Mouse (Mus musculus): ENCODE measurements around the gene Dmrta2. TPM values are rescaled to one million over a fixed set of nuclear protein-coding genes. Genes with fewer than 3 reads are reported as not detected.
A peak's percentile ranks its signal among the peaks of the same experiment; 100 is the strongest.

Dmrta2 gene
- total RNA-seq, 4 experiments from 2014 or later: 0.17 to 0.52 (median 0.34) TPM

DNA sequence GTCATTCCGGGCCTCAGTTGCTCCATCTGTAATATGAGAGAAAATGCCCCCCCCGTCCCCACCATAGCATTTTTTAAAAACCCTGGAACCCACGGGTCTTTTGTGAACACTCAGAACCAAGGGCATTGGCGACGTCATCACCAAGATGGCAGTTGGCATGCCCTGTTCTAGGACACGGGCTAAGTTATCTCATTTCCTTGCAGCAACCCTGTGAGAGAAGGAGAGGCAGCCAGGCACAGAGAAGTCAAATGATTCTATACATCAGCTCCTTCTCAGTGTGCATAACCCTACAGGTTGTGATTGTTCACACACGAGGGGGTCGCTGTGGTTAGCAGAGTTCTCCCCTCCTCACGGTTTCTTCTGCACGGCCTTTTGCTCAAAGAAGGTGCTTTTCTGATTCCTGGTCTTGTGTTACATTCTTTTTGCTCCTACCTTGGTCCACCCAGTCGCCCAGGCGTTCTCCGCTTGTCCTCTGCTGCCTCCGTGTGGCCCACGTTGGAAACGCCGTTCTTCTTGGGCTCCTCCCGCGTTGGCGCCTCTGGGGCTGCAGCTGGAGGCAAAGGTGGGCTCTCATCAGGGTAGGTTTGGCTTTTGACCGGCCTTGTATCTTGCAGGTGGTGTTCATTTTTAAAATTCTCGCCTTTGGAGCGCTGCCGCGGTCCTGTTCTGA, 44.2 kb downstream of the Dmrta2 start:
- peak; percentile 25 for DNase-seq

DNA sequence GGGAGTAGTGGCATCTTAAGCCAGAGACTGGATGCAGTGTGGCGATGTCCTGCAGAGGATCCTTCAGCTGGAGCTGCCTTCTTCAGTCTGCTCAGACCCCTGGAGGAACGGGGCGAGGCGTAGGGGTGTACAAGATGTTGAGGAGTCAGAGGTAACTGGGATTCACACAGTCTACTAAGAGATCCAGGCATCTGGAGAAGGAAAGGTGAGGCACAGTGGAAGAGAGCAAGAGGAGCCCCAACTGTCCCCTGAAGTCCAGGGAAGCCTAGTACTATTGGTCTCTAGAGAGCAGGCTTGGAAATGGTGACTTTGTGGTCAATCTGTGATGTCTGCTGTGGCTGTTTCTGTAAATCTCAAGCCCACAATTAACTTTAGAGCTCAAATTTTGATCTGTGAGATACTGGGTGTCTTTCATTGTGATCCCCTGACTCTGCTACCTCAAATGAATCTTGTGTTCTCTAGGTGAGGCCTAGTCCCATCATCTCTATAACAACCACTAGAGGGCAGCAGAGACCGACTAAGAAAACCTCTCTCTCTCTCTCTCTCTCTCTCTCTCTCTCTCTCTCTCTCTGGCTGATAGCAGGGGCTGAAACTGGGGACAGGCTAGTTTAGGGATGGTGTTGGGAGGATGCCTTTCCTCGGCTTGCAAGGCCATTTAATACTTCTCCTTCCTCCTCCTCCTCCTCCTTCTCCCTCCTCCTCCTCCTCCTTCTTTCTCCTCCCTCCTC, 50.8 kb downstream of the Dmrta2 start:
- no peak for DNase-seq

DNA sequence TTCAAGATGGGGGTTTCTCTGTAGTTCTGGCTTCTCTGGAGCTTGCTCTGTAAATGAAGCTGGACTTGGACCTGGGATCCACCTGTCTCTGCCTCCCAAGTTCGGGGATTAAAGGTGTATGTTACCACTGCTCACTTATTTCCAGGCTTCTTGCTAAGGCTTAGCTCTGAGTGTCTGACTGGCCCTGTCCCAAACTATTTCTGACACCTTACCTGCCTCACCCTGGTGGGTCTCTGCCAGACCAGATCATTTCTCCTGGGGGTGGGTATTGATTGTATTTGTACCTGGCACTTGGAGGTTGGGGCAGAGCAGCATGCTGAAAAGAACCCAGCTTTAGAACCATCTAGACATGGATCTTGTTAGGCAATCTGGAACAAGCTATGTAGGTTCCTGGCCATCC, 51.6 kb downstream of the Dmrta2 start:
- DNase-seq: no peak

Measured in adrenal gland, adult 8-10 months (tissue).